Mouse (Mus musculus): Measurements from ENCODE around the gene Gjb4.

The Gjb4 gene

GRCm38 (mm10) chr4:127311561-127311960 lies 42.3 kb downstream of the Gjb4 start:
- DNase-seq (ENCODE audit: low read depth, low spot score), result no peak

GRCm38 (mm10) chr4:127306915-127307314 lies 47.0 kb downstream of the Gjb4 start:
- no peak for DNase-seq (ENCODE audit: low read depth, low spot score)

GRCm38 (mm10) chr4:127303796-127304195 lies 50.1 kb downstream of the Gjb4 start:
- no peak for DNase-seq (ENCODE audit: low read depth, low spot score)

Measured in R1 (cell line).